Mouse (Mus musculus): ENCODE results near the gene Egf.

The Egf gene

GRCm38 (mm10) chr3:129649586-129650292 is 105.4 kb downstream of the Egf start:
- DNase-seq, result peak; percentile 81

- no peak for DNase-seq
Measured at GRCm38 (mm10) chr3:129648598-129648997, 106.5 kb downstream of the Egf start.

- DNase-seq, result peak; percentile 22
Measured at GRCm38 (mm10) chr3:129647312-129647711, 107.8 kb downstream of the Egf start.

GRCm38 (mm10) chr3:129646781-129647180 is 108.3 kb downstream of the Egf start:
- DNase-seq, result no peak

GRCm38 (mm10) chr3:129645409-129645808 is 109.7 kb downstream of the Egf start:
- DNase-seq, result no peak

DNA sequence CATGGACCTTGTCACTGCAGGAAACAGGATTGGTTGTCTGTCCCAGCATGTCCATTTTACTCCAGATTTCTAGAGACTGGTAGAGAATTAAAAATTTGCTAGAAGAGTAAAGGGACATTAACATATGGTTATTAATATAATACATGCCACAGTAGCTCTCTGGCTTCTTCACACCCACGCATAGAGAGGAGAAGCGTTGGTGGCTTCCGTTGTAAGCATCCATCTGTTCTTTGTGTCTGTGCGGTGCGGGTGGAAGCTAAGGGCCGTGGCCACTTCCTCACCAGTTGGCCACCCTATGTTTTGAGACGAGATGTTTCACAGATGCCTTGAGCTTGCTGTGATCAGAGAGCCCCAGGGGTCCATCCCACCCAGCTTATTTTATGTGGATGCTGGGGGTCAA is 113.5 kb downstream of the Egf start:
- DNase-seq, result no peak

- DNase-seq, result peak; percentile 33
Measured at GRCm38 (mm10) chr3:129640211-129641000, 114.7 kb downstream of the Egf start.

GRCm38 (mm10) chr3:129639701-129640100 is 115.4 kb downstream of the Egf start:
- no peak for DNase-seq

DNA sequence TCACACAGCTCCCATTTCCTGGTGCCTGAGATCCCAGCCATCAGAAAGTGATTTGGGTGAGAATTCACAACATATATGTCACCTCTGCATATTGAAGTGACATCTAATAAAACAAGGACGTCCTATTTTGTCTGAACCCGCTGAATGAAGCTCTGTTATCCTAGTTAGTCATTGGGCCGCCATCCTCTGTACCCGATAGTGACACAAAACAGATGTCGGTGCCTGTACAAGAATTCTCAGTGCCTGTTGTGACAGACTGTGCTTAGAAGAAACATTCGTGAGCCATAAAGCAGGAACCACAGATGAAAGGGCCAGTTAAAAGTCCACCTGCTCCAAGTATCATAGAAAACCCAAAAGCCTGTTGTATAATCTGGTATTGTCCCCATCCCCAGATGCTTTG is 117.7 kb downstream of the Egf start:
- no peak for DNase-seq

- peak; percentile 34 for DNase-seq
Measured at GRCm38 (mm10) chr3:129634260-129634901, 120.7 kb downstream of the Egf start.

DNA sequence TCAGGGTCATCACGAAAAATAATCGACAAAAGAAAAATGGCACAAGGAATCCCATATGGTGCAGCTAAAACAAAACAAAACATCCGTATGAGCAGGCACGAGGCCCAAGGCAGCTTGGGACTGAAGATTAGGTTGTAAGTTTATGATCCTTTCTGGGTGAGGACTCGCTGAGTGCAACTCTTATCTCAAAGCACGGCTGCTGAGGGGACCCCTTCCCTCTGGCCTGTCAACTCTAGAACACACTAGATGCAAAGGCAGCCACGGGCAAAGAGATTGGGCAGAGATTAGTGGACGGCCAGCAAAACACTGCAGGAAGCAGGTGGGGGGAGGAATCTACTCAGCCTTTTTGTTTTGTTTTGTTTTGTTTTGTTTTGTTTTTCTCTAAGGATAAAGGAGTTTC is 121.6 kb downstream of the Egf start:
- DNase-seq, result no peak

GRCm38 (mm10) chr3:129631857-129632256 is 123.3 kb downstream of the Egf start:
- no peak for DNase-seq

GRCm38 (mm10) chr3:129631018-129631417 is 124.1 kb downstream of the Egf start:
- DNase-seq, result no peak
